Mouse (Mus musculus) frontal cortex, adult (tissue): ENCODE measurements around the gene Garnl3.
"Not testable (repeated sequence)": the region's sequence is repeated elsewhere in the genome, so short reads cannot be mapped to it uniquely, and the experiment has no call there.

Source experiments
- ATAC-seq: cut with Nextera tagmentation; 2 replicates; pipeline ENCODE4 v1.9.2; 2017; ENCODE audit warnings: mild to moderate bottlenecking, moderate library complexity, mixed read lengths; ENCODE audit not compliant: low TSS enrichment

Gene Garnl3

GRCm38 (mm10) chr2:33156283-33156781 lies 24.9 kb upstream of the Garnl3 start:
- no peak for ATAC-seq

GRCm38 (mm10) chr2:33154751-33155372 lies 23.4 kb upstream of the Garnl3 start:
- ATAC-seq: peak; percentile 45

GRCm38 (mm10) chr2:33146994-33147393 lies 15.5 kb upstream of the Garnl3 start:
- no peak for ATAC-seq

DNA sequence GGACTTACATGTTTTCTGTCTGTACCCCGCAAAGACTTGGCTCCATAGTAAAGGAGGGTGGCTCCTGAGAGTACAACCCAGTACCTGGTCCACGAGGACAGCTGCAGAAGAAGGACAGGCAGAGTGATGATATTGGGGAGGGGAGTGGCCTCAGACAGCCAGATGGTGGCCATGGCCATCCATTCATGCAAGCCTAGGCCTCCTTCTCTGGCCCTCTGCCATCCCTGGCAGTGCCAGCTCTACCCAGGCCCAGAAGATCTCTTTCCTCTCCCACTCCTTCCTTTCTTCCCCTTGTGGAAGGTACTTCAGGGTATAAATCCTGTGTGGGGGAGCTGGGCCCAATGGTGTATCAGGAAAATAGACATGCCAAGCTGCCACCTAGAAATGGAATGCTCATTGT lies 11.8 kb upstream of the Garnl3 start:
- ATAC-seq: 0 out of 2 replicates have a peak, but pooled peaks have one; percentile 26

GRCm38 (mm10) chr2:33138491-33138890 lies 7.0 kb upstream of the Garnl3 start:
- ATAC-seq: no peak

DNA sequence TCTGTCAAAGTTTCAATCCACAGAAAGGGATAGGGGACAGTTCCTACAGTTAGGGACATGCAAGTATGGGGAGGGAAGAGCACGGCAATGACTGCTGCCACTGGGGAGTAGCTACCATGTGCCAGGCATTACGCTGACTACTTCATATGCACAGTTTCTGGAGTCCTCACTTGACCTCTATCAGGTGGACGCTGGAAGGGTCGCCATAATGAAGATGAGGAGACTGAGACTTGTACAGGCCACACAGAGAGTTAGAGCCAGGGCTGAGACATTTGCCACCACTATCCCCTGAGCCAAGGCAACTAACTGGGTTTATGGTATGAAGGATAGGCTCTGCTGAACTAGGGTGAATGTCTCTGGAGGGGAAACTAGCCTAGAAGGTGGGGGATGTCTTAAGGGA lies 6.3 kb upstream of the Garnl3 start:
- ATAC-seq: no peak

- ATAC-seq: no peak
Measured at GRCm38 (mm10) chr2:33137244-33137643, 5.8 kb upstream of the Garnl3 start.

GRCm38 (mm10) chr2:33136366-33136765 lies 4.9 kb upstream of the Garnl3 start:
- ATAC-seq: no peak

DNA sequence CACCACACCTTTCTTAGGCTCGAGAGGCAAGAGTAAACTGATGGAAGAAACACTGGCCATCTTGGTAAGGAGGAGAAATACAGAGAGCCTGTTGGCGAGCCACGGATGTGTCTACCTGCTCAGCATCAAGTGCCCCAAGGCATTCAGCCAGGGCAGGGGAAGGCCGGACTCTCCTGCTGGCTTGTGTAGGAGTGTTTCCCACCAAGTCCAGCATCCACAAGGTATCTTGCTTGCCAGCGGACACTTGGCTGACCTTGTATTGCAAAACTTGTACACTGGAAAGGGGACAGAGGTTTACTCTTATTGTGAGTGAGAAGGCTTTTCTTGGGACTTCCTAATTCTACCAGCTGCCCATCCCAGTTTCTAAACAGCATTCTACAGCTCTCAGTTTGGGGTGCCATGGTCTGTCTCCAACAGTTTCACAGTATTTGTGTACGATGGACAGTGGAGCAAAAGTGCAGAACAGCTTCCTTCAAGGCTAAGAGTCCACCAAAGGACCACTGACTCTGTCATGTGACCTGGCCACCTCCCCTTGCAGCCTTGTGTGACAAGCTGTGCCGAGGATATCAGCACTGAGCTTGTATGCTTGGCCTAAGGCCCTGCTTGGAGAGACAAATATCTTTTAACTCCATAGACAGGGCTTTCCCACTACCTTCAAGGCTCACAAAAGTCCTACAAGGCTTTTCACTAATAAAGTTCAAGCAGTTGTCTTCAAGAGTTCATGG lies 3.5 kb upstream of the Garnl3 start:
- no peak for ATAC-seq

GRCm38 (mm10) chr2:33132306-33132705 lies 852 bp upstream of the Garnl3 start:
- ATAC-seq: no peak

GRCm38 (mm10) chr2:33130526-33131483 lies 649 bp downstream of the Garnl3 start:
- peak; percentile 66 for ATAC-seq

- ATAC-seq: peak; percentile 6
Measured at GRCm38 (mm10) chr2:33130141-33130525, 1.3 kb downstream of the Garnl3 start.

DNA sequence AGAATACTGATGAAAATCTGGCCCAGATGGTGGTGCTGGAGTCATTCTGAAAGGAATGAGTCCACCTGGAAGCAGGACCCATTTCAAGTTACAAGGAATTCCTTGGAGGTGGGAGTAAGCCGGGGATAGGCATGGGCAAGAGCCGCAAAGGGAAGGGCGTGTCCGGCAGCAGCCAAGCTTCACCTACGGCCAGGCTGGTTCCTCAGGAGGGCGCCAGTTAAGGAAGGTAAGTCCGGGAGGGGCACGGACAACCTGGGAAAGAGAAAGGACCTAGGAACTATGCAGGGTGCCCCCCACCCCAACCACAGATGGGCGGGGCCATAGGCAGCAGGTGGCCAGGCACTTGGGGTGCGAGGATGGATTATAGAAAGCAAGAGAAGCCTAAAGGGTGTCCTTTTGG lies 1.8 kb downstream of the Garnl3 start:
- ATAC-seq: no peak

GRCm38 (mm10) chr2:33129005-33129404 lies 2.4 kb downstream of the Garnl3 start:
- ATAC-seq: no peak

DNA sequence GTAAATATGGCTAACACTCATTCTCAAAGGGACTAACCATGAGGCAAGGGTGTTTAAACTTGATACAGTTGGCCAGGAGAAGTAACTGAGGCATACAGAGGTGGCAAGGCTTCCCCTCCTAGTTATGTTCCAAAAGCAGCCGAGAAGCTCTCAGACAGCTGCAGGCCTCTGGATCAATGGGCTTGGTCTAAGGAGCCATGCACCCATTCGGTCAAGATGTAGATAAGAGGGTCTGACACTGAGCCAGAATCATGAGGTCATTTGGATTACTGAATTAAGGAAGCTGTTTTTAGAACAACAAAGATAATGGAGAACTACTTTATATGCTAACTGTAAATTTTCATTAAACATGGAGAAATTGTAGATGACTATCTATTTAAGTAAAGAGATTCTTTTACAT lies 4.2 kb downstream of the Garnl3 start:
- ATAC-seq: no peak

- no peak for ATAC-seq
Measured at GRCm38 (mm10) chr2:33122856-33123255, 8.6 kb downstream of the Garnl3 start.

- ATAC-seq: no peak
Measured at GRCm38 (mm10) chr2:33100536-33100935, 30.9 kb downstream of the Garnl3 start.

DNA sequence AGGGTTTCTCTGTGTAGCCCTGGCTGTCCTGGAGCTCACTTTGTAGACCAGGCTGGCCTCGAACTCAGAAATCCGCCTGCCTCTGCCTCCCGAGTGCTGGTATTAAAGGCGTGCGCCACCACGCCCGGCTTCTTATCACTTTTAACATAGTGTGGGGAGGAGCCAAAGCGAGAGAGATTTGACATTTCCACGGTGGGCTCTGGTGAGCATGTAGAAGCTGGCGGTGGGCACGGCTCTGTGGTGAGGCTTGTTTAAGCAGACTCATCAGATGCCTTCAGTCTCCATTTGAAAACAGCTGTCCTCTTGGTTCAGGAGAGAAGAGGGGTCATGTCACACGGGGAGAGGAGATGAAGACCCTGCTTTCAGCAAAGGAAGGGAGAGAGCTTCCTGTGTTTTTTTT lies 34.1 kb downstream of the Garnl3 start:
- not testable (repeated sequence) for ATAC-seq

DNA sequence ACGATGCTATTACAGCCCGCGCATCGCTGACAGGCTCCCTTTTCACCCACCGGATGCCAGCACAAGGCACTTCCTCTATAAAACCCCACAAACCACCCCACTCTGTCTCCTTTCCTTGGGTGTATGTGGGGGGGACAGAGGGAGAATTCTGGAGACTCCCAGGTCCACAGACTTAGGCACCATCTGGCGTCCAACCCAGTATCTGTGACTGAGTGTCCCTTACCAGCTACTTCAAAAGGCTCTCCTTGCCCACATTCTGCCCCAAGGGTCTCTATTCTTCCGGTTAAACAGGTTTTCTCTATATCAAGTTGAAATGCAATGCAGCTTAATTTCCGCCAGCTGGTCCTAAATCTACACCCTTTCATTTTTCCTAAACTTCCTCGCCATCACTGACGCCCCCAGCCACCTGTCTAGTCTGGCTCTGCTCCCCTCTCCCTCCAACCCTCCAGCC lies 36.2 kb downstream of the Garnl3 start:
- peak; percentile 60 for ATAC-seq

GRCm38 (mm10) chr2:33090620-33091520 lies 40.6 kb downstream of the Garnl3 start:
- ATAC-seq: peak; percentile 63

DNA sequence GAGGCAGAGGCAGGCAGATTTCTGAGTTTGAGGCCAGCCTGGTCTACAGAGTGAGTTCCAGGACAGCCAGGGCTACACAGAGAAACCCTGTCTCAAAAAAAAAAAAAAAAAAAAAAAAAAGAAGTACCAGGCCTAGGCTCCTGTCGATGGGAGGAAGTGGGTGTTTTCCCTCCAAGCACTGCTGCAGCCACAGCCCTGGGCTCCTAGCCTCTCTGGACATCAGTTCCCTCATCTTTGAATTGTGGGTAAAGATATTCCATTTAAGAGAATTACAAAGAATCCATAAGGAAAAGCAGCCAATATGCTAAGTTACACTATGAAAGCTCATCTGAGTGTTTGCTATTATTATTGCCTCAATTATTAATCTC lies 41.4 kb downstream of the Garnl3 start:
- not testable (repeated sequence) for ATAC-seq
